Mouse (Mus musculus) kidney, postnatal 0 days (tissue): ENCODE data around the gene Entr1. TPM values are rescaled to one million over a fixed set of nuclear protein-coding genes. Genes with fewer than 3 reads are reported as not detected.

Source experiments
- ATAC-seq: fragments of 200-750 bp; cut with Nextera tagmentation; replicated peaks from 2 replicates; pipeline ENCODE4 v1.8.0; 2017; ENCODE audit warnings: low read depth, moderate number of reproducible peaks, moderate TSS enrichment, moderate library complexity; ENCODE audit not compliant: low FRiP score
- DNase-seq: peaks from one replicate; pipeline ENCODE4 v3.0.0-alpha.2; 2016; ENCODE audit warnings: low spot score
- H3K27ac ChIP-seq: fragments of 300-500 bp; sonication (generic); 2 replicates; pipeline ENCODE4 v1.5.1; 2014; ENCODE audit warnings: mild to moderate bottlenecking
- H3K27me3 ChIP-seq: fragments of 300-500 bp; sonication (generic); 2 replicates; pipeline ENCODE4 v1.6.1; 2014; ENCODE audit warnings: low read length, mixed read lengths; ENCODE audit not compliant: insufficient read depth
- H3K36me3 ChIP-seq: fragments of 300-500 bp; sonication (generic); 2 replicates; pipeline ENCODE4 v1.6.1; 2014; ENCODE audit warnings: low read length, mixed read lengths; ENCODE audit not compliant: insufficient read depth
- H3K4me1 ChIP-seq: fragments of 300-500 bp; sonication (generic); replicated peaks from 2 replicates; pipeline ENCODE4 v1.6.1; 2014; ENCODE audit warnings: antibody characterized with exemption, low read length, mixed read lengths; ENCODE audit not compliant: insufficient read depth
- H3K4me2 ChIP-seq: fragments of 300-500 bp; sonication (generic); 2 replicates; pipeline ENCODE4 v1.6.1; 2014; ENCODE audit warnings: mild to moderate bottlenecking, low read length, moderate library complexity, mixed read lengths
- H3K4me3 ChIP-seq: fragments of 300-500 bp; sonication (generic); replicated peaks from 2 replicates; pipeline ENCODE4 v1.5.1; 2014; ENCODE audit warnings: low read depth, low read length
- H3K9ac ChIP-seq: fragments of 300-500 bp; sonication (generic); 2 replicates; pipeline ENCODE4 v1.6.1; 2014; ENCODE audit warnings: low read depth, low read length
- H3K9me3 ChIP-seq: fragments of 300-500 bp; sonication (generic); replicated peaks from 2 replicates; pipeline ENCODE4 v1.6.1; 2016; ENCODE audit warnings: low read length, inconsistent platforms, mixed read lengths
- CTCF ChIP-seq: IDR thresholded peaks from 2 replicates; pipeline ENCODE4 v1.5.1; 2016; ENCODE audit warnings: antibody characterized with exemption, low read depth, mild to moderate bottlenecking, moderate library complexity
- WGBS: fragments of 180-500 bp; shearing (Covaris S2); extraction: QIAGEN DNeasy Blood & Tissue Kit; methylation state at CpG from one replicate; pipeline ENCODE4 v1.1.7; 2014; 5-methylcytosine and 5-hydroxymethylcytosine counted together
- polyA plus RNA-seq: library from polyadenylated mRNA; unstranded; fragments of >200 nt; fragmentation: Nextera tagmentation; extraction: Ambion mirVana; gene quantifications from 2 replicates; pipeline ENCODE4 v1.2.1, GENCODE M21; 2015

Gene Entr1
- polyA plus RNA-seq, 1 experiment from 2014 or later, result 88.0 TPM

DNA sequence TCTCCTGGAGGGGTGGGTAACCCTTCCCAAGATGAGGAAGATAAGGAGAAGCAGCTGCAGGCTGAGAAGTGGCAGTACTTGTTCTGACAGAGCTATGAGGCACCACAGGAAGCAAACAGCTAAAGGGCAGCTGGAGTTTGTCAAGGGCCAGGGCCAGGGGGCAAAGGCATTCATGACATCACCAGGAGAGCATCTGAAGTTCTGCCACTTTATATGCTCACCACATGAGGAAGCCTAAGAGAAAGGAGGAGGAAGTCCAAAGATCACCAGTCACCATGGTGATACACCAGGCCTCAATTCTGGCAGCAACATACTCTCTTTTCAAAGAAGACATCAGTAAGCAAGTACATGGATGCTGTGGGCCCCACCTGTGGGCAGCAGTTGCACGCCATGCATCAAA, 34.0 kb upstream of the Entr1 start:
- H3K9me3 ChIP-seq, result no peaks in the 10 kb centered on the region
- DNase-seq (peak; percentile 9), ATAC-seq (peak; percentile 70)
- WGBS, result 79% methylated on average over 1 of the region's 1 CpGs
- H3K27me3 ChIP-seq, result no peaks in the 10 kb centered on the region
- H3K36me3 ChIP-seq, result peaks cover 86% of the 10 kb centered on the region
- no peaks in the 10 kb centered on the region for H3K4me1 ChIP-seq
- H3K27ac ChIP-seq, result no peak overlapping the region
- no peak overlapping the region for H3K9ac ChIP-seq
- no peak for TF ChIP-seq CTCF
- no peak overlapping the region for H3K4me3 ChIP-seq
- no peak overlapping the region for H3K4me2 ChIP-seq

DNA sequence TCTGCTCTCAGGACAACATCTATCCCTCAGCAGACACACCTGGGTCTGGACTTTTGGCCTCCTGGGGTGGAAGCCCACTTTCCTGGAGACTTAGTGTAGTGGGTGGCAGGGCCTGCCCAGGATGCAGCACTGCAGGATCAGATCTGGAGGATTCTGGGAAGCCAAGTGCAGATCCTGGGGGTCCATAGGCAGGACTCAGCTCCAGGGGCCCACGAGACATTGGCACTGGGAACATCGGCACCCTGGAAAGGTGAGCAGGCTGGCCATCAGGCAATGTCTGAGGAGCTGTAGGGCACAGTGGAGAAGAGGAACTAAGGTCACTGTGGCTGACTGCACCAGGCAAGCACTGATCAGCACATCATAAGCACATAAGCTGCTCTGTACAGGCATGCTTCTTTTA, 32.9 kb upstream of the Entr1 start:
- WGBS, result 98% methylated on average over 2 of the region's 2 CpGs
- Histone ChIP-seq H3K4me1 (no peaks in the 10 kb centered on the region), H3K36me3 (peaks cover 87% of the 10 kb centered on the region), H3K27ac (no peak overlapping the region), H3K4me2 (no peak overlapping the region), H3K9ac (no peak overlapping the region), H3K4me3 (no peak overlapping the region), H3K27me3 (no peaks in the 10 kb centered on the region), H3K9me3 (no peaks in the 10 kb centered on the region)
- TF ChIP-seq CTCF, result no peak
- ATAC-seq (no peak), DNase-seq (no peak)

DNA sequence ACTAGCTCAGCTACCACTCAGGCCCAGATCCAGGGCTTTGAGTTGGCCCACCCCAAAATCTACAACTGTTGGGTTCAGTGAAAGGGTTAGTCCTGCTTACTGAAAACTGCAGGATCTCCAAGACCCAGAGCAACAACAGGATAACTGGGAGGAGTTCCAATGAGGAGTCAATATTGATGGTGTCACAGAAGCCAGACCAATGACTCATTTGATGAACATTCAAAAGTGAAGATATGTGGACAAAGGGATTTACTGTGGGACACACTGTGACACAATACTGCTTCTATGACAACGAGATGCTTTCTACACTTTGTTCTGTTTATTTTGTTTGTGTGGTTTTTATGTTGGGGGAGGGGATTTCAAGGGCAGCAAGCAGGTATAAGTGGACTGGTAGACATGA, 29.0 kb upstream of the Entr1 start:
- no peak overlapping the region for H3K9ac ChIP-seq
- H3K36me3 ChIP-seq, result peaks cover 80% of the 10 kb centered on the region
- no peaks in the 10 kb centered on the region for H3K4me1 ChIP-seq
- H3K27me3 ChIP-seq, result no peaks in the 10 kb centered on the region
- WGBS, result 94% methylated on average over 1 of the region's 1 CpGs
- DNase-seq, result no peak
- H3K9me3 ChIP-seq, result no peaks in the 10 kb centered on the region
- no peak for ATAC-seq
- no peak for TF ChIP-seq CTCF
- no peak overlapping the region for H3K4me2 ChIP-seq
- H3K4me3 ChIP-seq, result no peak overlapping the region
- H3K27ac ChIP-seq, result no peak overlapping the region

DNA sequence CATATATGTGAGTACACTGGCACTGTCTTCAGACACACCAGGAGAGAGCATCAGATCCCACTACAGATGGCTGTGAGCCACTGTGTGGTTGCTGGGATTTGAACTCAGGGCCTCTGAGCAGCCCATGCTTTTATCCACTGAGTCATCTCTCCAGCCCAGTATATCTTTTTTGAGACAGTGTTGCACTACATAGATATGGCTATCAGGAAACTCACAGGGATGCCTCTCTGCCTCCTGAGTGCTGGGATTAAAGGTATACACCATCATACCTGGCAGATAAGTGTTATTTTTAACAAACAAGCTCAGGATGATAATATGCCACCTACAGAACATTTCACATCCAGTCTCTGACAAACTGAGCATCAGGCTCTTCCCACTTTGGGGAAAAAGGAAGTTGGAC, 27.9 kb upstream of the Entr1 start:
- H3K36me3 ChIP-seq, result peaks cover 79% of the 10 kb centered on the region
- ATAC-seq (no peak), DNase-seq (no peak)
- H3K4me1 ChIP-seq, result no peaks in the 10 kb centered on the region
- H3K27ac ChIP-seq, result no peak overlapping the region
- TF ChIP-seq CTCF, result no peak
- no peak overlapping the region for H3K4me2 ChIP-seq
- no peaks in the 10 kb centered on the region for H3K27me3 ChIP-seq
- no peak overlapping the region for H3K9ac ChIP-seq
- H3K4me3 ChIP-seq, result no peak overlapping the region
- H3K9me3 ChIP-seq, result no peaks in the 10 kb centered on the region

DNA sequence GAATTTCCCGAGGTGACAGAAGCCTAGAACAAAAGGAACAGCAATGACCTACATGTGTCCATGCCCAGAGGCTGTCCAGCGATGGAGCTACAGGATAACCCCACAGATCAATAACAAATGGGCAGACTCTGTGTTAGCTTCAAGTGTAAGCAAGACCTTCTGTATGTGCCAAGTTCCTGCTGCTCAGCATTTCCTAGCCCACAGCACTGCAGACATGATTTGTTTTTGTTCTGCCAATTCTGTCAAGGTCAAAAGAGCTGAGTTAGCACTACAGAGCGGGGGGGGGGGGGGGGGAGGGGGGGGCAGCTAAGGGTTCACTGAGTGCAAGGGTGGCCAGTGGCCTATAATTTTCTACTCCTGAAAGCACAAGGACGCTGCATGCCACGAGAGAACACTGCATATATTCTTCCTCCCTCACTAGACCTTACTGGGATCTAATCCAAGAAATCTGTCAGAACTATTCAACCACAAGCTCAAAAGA, 21.9 kb upstream of the Entr1 start:
- peaks cover 22% of the 10 kb centered on the region for H3K4me1 ChIP-seq
- WGBS, result 41% methylated on average over 5 of the region's 5 CpGs
- no peak overlapping the region for H3K4me2 ChIP-seq
- H3K27ac ChIP-seq, result peak overlapping the region; percentile 68
- no peaks in the 10 kb centered on the region for H3K27me3 ChIP-seq
- H3K9ac ChIP-seq, result no peak overlapping the region
- no peak for TF ChIP-seq CTCF
- DNase-seq (no peak), ATAC-seq (no peak)
- no peak overlapping the region for H3K4me3 ChIP-seq
- H3K9me3 ChIP-seq, result no peaks in the 10 kb centered on the region
- H3K36me3 ChIP-seq, result peaks cover 51% of the 10 kb centered on the region

DNA sequence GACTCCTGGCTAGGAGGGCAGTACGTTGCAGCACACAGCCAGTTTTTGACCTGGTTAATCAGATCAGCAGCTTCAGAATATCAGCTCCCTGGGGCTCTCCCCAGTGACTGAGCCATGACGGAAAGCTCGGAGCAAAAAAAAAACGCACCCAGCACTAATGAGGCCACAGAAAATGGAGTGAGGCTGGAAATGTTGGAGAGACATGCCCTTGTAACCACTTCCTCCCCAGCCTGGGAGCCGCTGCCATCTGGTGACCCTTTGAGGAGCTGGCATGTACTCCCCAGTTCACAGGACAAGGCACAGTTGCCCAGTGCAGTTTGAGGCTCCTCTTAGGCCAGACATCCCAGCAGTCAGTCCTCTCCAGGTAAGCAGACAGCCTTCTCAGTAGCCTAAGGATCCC, 21.0 kb upstream of the Entr1 start:
- DNase-seq (no peak), ATAC-seq (no peak)
- Histone ChIP-seq H3K4me3 (no peak overlapping the region), H3K36me3 (peaks cover 42% of the 10 kb centered on the region), H3K9ac (no peak overlapping the region), H3K9me3 (no peaks in the 10 kb centered on the region), H3K27ac (peak overlapping the region; percentile 68; the same call in 1 of the 2 replicates), H3K4me2 (no peak overlapping the region), H3K27me3 (no peaks in the 10 kb centered on the region), H3K4me1 (peaks cover 22% of the 10 kb centered on the region)
- 0 out of 2 replicates have a peak, but pooled peaks have one; percentile 19 for TF ChIP-seq CTCF
- 71% methylated on average over 5 of the region's 5 CpGs for WGBS

DNA sequence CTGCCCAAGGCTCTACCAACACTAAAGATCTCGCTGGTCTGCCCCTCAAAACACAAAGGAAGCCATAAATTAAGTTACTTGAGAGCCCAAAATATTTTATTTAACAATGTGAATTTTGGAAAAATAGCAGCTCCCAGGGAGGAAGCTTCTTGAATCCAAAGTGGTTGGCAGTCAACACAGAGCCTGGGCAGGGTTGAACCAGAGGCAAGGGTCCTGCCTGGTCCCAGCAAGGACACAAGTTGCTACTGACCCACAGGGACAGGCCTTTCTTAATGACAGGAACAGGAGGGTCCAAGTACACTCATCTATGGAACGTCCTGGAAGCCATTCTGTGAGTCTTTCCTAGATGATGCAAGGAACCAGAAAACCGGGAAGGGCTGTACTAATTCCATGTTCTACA, 20.2 kb upstream of the Entr1 start:
- H3K36me3 ChIP-seq, result peaks cover 38% of the 10 kb centered on the region
- TF ChIP-seq CTCF, result no peak

More for the DNA sequence above, 20.2 kb upstream of the Entr1 start:
- peaks cover 22% of the 10 kb centered on the region for H3K4me1 ChIP-seq
- H3K9me3 ChIP-seq, result no peaks in the 10 kb centered on the region
- no peak for ATAC-seq
- WGBS, result 61% methylated on average over 3 of the region's 3 CpGs
- H3K4me2 ChIP-seq, result peak overlapping the region; percentile 76; the same call in 1 of the 2 replicates
- H3K9ac ChIP-seq, result no peak overlapping the region
- H3K27ac ChIP-seq, result no peak overlapping the region
- DNase-seq, result no peak
- no peak overlapping the region; the same call in 1 of the 2 replicates for H3K4me3 ChIP-seq
- no peaks in the 10 kb centered on the region for H3K27me3 ChIP-seq
